Mouse (Mus musculus) thymus, adult 2 months (tissue): ENCODE data around the gene Gpr152.

Experiments used
- CTCF ChIP-seq: fragments of 200-500 bp; IDR thresholded peaks from 2 replicates; pipeline ENCODE4 v1.5.1; 2012; ENCODE audit warnings: mild to moderate bottlenecking, control low read depth, low read length, moderate library complexity, borderline replicate concordance; ENCODE audit not compliant: control insufficient read depth, poor library complexity, insufficient read depth; ENCODE audit errors: extremely low read depth
- POLR2A ChIP-seq: fragments of 200-500 bp; IDR thresholded peaks from 2 replicates; pipeline ENCODE4 v1.6.1; 2012; ENCODE audit warnings: mild to moderate bottlenecking, low read length, control low read depth, moderate library complexity; ENCODE audit not compliant: control insufficient read depth, poor library complexity, insufficient read depth; ENCODE audit errors: extremely low read depth

DNA sequence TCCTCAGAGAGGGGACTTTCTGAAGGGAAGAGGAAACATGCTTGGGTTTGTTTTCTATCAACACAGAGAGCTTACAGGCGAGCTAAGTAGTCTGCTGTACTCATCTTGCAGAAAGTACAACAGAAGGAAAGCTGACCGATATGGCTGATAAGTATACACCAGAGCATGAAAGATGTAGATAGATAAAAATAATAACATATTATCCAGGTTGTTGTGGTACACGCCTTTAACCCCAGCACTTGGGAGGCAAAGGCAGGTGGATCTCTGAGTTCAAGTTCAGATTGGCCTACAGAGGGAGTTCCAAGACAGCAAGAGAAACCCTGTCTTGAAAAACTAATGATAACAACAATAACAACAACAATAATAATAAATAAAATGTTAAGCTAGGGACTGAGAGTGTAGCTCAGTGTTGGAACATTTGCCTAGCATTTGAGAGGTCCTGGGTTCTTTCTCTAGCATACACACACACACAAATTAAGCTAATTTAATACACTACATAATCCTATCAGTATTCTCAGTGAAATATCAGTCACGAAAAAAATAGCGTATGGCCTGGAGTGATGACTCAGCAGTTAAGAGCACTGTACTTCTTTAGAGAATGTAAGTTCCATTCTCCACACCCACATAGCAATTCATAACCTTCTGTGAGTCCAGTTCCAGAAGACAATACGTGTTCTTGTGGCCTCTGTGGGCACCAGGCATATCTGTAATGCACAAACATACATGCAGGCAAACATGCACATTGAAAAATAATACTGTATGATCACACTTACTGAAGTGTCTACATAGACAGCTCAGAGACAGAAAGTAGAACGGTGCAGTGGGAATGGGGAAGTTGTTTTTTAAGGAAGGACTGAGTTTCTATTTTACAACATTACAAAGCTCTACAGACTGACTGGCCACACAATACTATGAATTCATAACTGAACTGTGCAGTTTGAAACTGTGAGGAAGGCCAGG lies 16.9 kb upstream of the Gpr152 start:
- TF ChIP-seq CTCF (no peak), POLR2A (no peak)
